Mouse (Mus musculus): ENCODE measurements at regions not wholly inside any gene's neighbourhood (a gene's known extent, or its start where the extent isn't known, plus 50 kb on each side); places are given as distances from the start of the nearest gene placed in this dataset.

GRCm38 (mm10) chr1:51682273-51682672, 204.0 kb upstream of the Nabp1 start:
- Histone ChIP-seq H3K27ac (ENCODE audit: control insufficient read depth, insufficient read depth, low read depth, low read length, poor library complexity) (no peak overlapping the region), H3K4me1 (ENCODE audit: control insufficient read depth, insufficient read depth, low read length) (no peaks in the 10 kb centered on the region), H3K4me3 (replicated peaks; ENCODE audit: control insufficient read depth, low read depth, low read length) (no peak overlapping the region)
- no peak for TF ChIP-seq POLR2A (IDR thresholded peaks at IDR 0.05; ENCODE audit: borderline replicate concordance, control insufficient read depth, low read depth, low read length)
- no peak for TF ChIP-seq CTCF (IDR thresholded peaks at IDR 0.05; ENCODE audit: control insufficient read depth, insufficient read depth, low read length)
- WGBS = 76% methylated on average over 5 of the region's 5 CpGs

- Histone ChIP-seq H3K4me3 (replicated peaks; ENCODE audit: control insufficient read depth, low read depth, low read length) (no peak overlapping the region), H3K27ac (ENCODE audit: control insufficient read depth, insufficient read depth, low read depth, low read length, poor library complexity) (no peak overlapping the region), H3K4me1 (ENCODE audit: control insufficient read depth, insufficient read depth, low read length) (no peaks in the 10 kb centered on the region)
- TF ChIP-seq POLR2A (IDR thresholded peaks at IDR 0.05; ENCODE audit: borderline replicate concordance, control insufficient read depth, low read depth, low read length) = no peak
- no peak for TF ChIP-seq CTCF (IDR thresholded peaks at IDR 0.05; ENCODE audit: control insufficient read depth, insufficient read depth, low read length)
Observed at GRCm38 (mm10) chr1:51681872-51682271, 203.6 kb upstream of the Nabp1 start.

GRCm38 (mm10) chr1:51680725-51681124, 202.5 kb upstream of the Nabp1 start:
- no peak for TF ChIP-seq POLR2A (IDR thresholded peaks at IDR 0.05; ENCODE audit: borderline replicate concordance, control insufficient read depth, low read depth, low read length)
- no peak for TF ChIP-seq CTCF (IDR thresholded peaks at IDR 0.05; ENCODE audit: control insufficient read depth, insufficient read depth, low read length)
- no peak overlapping the region for H3K4me3 ChIP-seq (replicated peaks; ENCODE audit: control insufficient read depth, low read depth, low read length)
- H3K27ac ChIP-seq (ENCODE audit: control insufficient read depth, insufficient read depth, low read depth, low read length, poor library complexity) = no peak overlapping the region
- WGBS = 79% methylated on average over 6 of the region's 6 CpGs
- H3K4me1 ChIP-seq (ENCODE audit: control insufficient read depth, insufficient read depth, low read length) = no peaks in the 10 kb centered on the region

GRCm38 (mm10) chr1:51678290-51678928, 200.2 kb upstream of the Nabp1 start:
- TF ChIP-seq POLR2A (IDR thresholded peaks at IDR 0.05; ENCODE audit: borderline replicate concordance, control insufficient read depth, low read depth, low read length) (no peak), CTCF (IDR thresholded peaks at IDR 0.05; ENCODE audit: control insufficient read depth, insufficient read depth, low read length) (no peak)
- 69% methylated on average over 6 of the region's 6 CpGs for WGBS
- no peak overlapping the region for H3K27ac ChIP-seq (ENCODE audit: control insufficient read depth, insufficient read depth, low read depth, low read length, poor library complexity)
- H3K4me3 ChIP-seq (replicated peaks; ENCODE audit: control insufficient read depth, low read depth, low read length) = no peak overlapping the region
- no peaks in the 10 kb centered on the region for H3K4me1 ChIP-seq (ENCODE audit: control insufficient read depth, insufficient read depth, low read length)

GRCm38 (mm10) chr1:51677802-51678201, 199.6 kb upstream of the Nabp1 start:
- Histone ChIP-seq H3K4me1 (ENCODE audit: control insufficient read depth, insufficient read depth, low read length) (no peaks in the 10 kb centered on the region), H3K4me3 (replicated peaks; ENCODE audit: control insufficient read depth, low read depth, low read length) (no peak overlapping the region), H3K27ac (ENCODE audit: control insufficient read depth, insufficient read depth, low read depth, low read length, poor library complexity) (no peak overlapping the region)
- TF ChIP-seq CTCF (IDR thresholded peaks at IDR 0.05; ENCODE audit: control insufficient read depth, insufficient read depth, low read length) (no peak), POLR2A (IDR thresholded peaks at IDR 0.05; ENCODE audit: borderline replicate concordance, control insufficient read depth, low read depth, low read length) (no peak)
- 81% methylated on average over 5 of the region's 5 CpGs for WGBS

- 35% methylated on average over 1 of the region's 1 CpGs for WGBS
- no peak overlapping the region for H3K27ac ChIP-seq (ENCODE audit: control insufficient read depth, insufficient read depth, low read depth, low read length, poor library complexity)
- TF ChIP-seq CTCF (IDR thresholded peaks at IDR 0.05; ENCODE audit: control insufficient read depth, insufficient read depth, low read length) (no peak), POLR2A (IDR thresholded peaks at IDR 0.05; ENCODE audit: borderline replicate concordance, control insufficient read depth, low read depth, low read length) (no peak)
- H3K4me3 ChIP-seq (replicated peaks; ENCODE audit: control insufficient read depth, low read depth, low read length) = no peak overlapping the region
- H3K4me1 ChIP-seq (ENCODE audit: control insufficient read depth, insufficient read depth, low read length) = no peaks in the 10 kb centered on the region; the same call in 1 of the 2 replicates
Observed at GRCm38 (mm10) chr1:51671691-51672090, 193.5 kb upstream of the Nabp1 start.

GRCm38 (mm10) chr1:51671287-51671686, 193.1 kb upstream of the Nabp1 start:
- Histone ChIP-seq H3K4me1 (ENCODE audit: control insufficient read depth, insufficient read depth, low read length) (no peaks in the 10 kb centered on the region; the same call in 1 of the 2 replicates), H3K27ac (ENCODE audit: control insufficient read depth, insufficient read depth, low read depth, low read length, poor library complexity) (no peak overlapping the region), H3K4me3 (replicated peaks; ENCODE audit: control insufficient read depth, low read depth, low read length) (no peak overlapping the region)
- 7% methylated on average over 3 of the region's 3 CpGs for WGBS
- no peak for TF ChIP-seq CTCF (IDR thresholded peaks at IDR 0.05; ENCODE audit: control insufficient read depth, insufficient read depth, low read length)
- TF ChIP-seq POLR2A (IDR thresholded peaks at IDR 0.05; ENCODE audit: borderline replicate concordance, control insufficient read depth, low read depth, low read length) = no peak

GRCm38 (mm10) chr1:51670009-51670408, 191.8 kb upstream of the Nabp1 start:
- no peak overlapping the region for H3K27ac ChIP-seq (ENCODE audit: control insufficient read depth, insufficient read depth, low read depth, low read length, poor library complexity)
- H3K4me3 ChIP-seq (replicated peaks; ENCODE audit: control insufficient read depth, low read depth, low read length) = no peak overlapping the region
- no peaks in the 10 kb centered on the region; the same call in 1 of the 2 replicates for H3K4me1 ChIP-seq (ENCODE audit: control insufficient read depth, insufficient read depth, low read length)
- 40% methylated on average over 3 of the region's 3 CpGs for WGBS
- no peak for TF ChIP-seq CTCF (IDR thresholded peaks at IDR 0.05; ENCODE audit: control insufficient read depth, insufficient read depth, low read length)
- TF ChIP-seq POLR2A (IDR thresholded peaks at IDR 0.05; ENCODE audit: borderline replicate concordance, control insufficient read depth, low read depth, low read length) = no peak

- Histone ChIP-seq H3K4me1 (ENCODE audit: control insufficient read depth, insufficient read depth, low read length) (no peaks in the 10 kb centered on the region; the same call in 1 of the 2 replicates), H3K27ac (ENCODE audit: control insufficient read depth, insufficient read depth, low read depth, low read length, poor library complexity) (no peak overlapping the region), H3K4me3 (replicated peaks; ENCODE audit: control insufficient read depth, low read depth, low read length) (no peak overlapping the region)
- TF ChIP-seq POLR2A (IDR thresholded peaks at IDR 0.05; ENCODE audit: borderline replicate concordance, control insufficient read depth, low read depth, low read length) (no peak), CTCF (IDR thresholded peaks at IDR 0.05; ENCODE audit: control insufficient read depth, insufficient read depth, low read length) (no peak)
Observed at GRCm38 (mm10) chr1:51668881-51669280, 190.7 kb upstream of the Nabp1 start.
